Mouse (Mus musculus) intestine, embryonic 14.5 days (tissue): ENCODE results near the gene Tcl1b1. TPM values are rescaled to one million over a fixed set of nuclear protein-coding genes. Genes with fewer than 3 reads are reported as not detected.

Source experiments
- ATAC-seq: fragments of 200-750 bp; cut with Nextera tagmentation; replicated peaks from 2 replicates; pipeline ENCODE4 v1.8.0; 2017; ENCODE audit warnings: low read depth, moderate number of reproducible peaks, moderate TSS enrichment, moderate library complexity; ENCODE audit not compliant: low FRiP score, low TSS enrichment
- DNase-seq: peaks from one replicate; pipeline ENCODE4 v3.0.0-alpha.2; 2018; ENCODE audit warnings: low spot score
- H3K27ac ChIP-seq: fragments of 300-500 bp; sonication (generic); 2 replicates; pipeline ENCODE4 v1.5.1; 2014; ENCODE audit warnings: low read depth, mild to moderate bottlenecking, control low read depth
- H3K27me3 ChIP-seq: fragments of 300-500 bp; sonication (generic); replicated peaks from 2 replicates; pipeline ENCODE4 v1.6.1; 2014; ENCODE audit warnings: low read length, control low read depth; ENCODE audit not compliant: control insufficient read depth, insufficient read depth
- H3K36me3 ChIP-seq: fragments of 300-500 bp; sonication (generic); 2 replicates; pipeline ENCODE4 v1.6.1; 2014; ENCODE audit warnings: low read length, control low read depth; ENCODE audit not compliant: control insufficient read depth, insufficient read depth
- H3K4me1 ChIP-seq: fragments of 300-500 bp; sonication (generic); replicated peaks from 2 replicates; pipeline ENCODE4 v1.6.1; 2014; ENCODE audit warnings: low read length, control low read depth, mixed read lengths; ENCODE audit not compliant: control insufficient read depth, insufficient read depth
- H3K4me2 ChIP-seq: fragments of 300-500 bp; sonication (generic); 2 replicates; pipeline ENCODE4 v1.6.1; 2014; ENCODE audit warnings: low read length
- H3K4me3 ChIP-seq: fragments of 300-500 bp; sonication (generic); 2 replicates; pipeline ENCODE4 v1.5.1; 2014; ENCODE audit warnings: low read depth, low read length, control low read depth, mixed read lengths
- H3K9ac ChIP-seq: fragments of 300-500 bp; sonication (generic); 2 replicates; pipeline ENCODE4 v1.6.1; 2014; ENCODE audit warnings: mild to moderate bottlenecking, low read length
- H3K9me3 ChIP-seq: fragments of 300-500 bp; sonication (generic); 2 replicates; pipeline ENCODE4 v1.6.1; 2016; ENCODE audit warnings: low read length, control low read depth; ENCODE audit not compliant: control insufficient read depth
- WGBS: fragments of 180-500 bp; shearing (Covaris S2); extraction: QIAGEN DNeasy Blood & Tissue Kit; methylation state at CpG from one replicate; pipeline ENCODE4 v1.1.7; 2014; 5-methylcytosine and 5-hydroxymethylcytosine counted together
- polyA plus RNA-seq: library from polyadenylated mRNA; unstranded; fragments of >200 nt; fragmentation: Nextera tagmentation; extraction: Ambion mirVana; gene quantifications from 2 replicates; pipeline ENCODE4 v1.2.1, GENCODE M21; 2014

The Tcl1b1 gene
- polyA plus RNA-seq, 1 experiment from 2014 or later: not detected

DNA sequence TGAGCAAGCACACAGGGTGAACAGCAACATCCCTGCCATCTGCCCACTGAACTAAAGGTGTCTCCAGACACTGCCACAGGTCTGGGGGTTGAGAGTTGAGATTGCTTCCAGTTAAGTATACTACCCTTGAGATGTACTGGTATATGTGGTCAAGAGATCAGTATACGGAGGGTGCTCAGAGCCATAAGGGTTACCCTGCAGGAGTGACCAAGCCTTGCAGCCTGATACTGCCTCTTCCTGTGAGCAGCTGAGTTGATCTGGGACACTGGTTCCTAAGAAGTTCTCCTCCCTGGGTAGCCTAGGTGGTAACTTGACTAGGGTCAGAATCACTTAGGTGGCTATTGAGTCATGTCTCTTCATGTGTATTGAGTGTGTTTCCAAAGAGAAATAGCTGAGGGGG lies 49.0 kb downstream of the Tcl1b1 start:
- DNase-seq: no peak
- H3K9me3 ChIP-seq: no peaks in the 10 kb centered on the region

DNA sequence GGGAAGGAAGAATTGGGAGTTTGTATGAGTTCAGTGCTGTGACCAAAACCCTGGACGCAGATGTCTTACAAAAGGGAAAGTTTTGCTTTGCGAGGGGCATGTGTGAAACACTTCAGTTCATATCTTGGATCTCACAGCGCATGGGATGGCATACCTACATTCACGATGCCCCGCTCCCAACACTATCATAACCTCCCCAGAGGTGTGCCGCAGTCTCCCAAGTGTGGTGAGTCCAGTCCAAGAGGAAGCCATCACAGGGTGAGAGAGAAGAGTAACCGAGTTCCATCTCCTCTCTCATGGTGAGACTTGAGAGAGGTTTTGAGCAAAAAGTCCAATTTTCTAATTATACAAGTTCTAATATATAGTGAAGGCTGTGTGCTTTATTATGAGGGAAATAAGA lies 49.7 kb downstream of the Tcl1b1 start:
- H3K9ac ChIP-seq: no peak overlapping the region
- H3K4me3 ChIP-seq: no peak overlapping the region
- DNase-seq: no peak
- no peaks in the 10 kb centered on the region for H3K27me3 ChIP-seq
- no peak overlapping the region for H3K4me2 ChIP-seq
- H3K36me3 ChIP-seq: no peaks in the 10 kb centered on the region
- WGBS: 90% methylated on average over 7 of the region's 7 CpGs
- H3K27ac ChIP-seq: no peak overlapping the region
- no peak for ATAC-seq
- H3K4me1 ChIP-seq: no peaks in the 10 kb centered on the region
- H3K9me3 ChIP-seq: no peaks in the 10 kb centered on the region

More for the DNA sequence above, 49.0 kb downstream of the Tcl1b1 start:
- ATAC-seq: no peak
- Histone ChIP-seq H3K4me3 (no peak overlapping the region), H3K27ac (no peak overlapping the region), H3K9ac (no peak overlapping the region), H3K4me2 (no peak overlapping the region), H3K36me3 (no peaks in the 10 kb centered on the region), H3K4me1 (no peaks in the 10 kb centered on the region), H3K27me3 (no peaks in the 10 kb centered on the region)
- WGBS: 83% methylated on average over 1 of the region's 1 CpGs

Other genes with a start within 250 kb of the Tcl1b1 start
- 0.08 and 0.31 TPM in 2 replicates for gene Syne3, start 149.9 kb upstream of the Tcl1b1 start, polyA plus RNA-seq
- 190 and 193 TPM in 2 replicates for gene Glrx5, start 127.0 kb upstream of the Tcl1b1 start, polyA plus RNA-seq
- gene Tcl1b2, start 13.7 kb upstream of the Tcl1b1 start, polyA plus RNA-seq: not detected in 2 replicates
- gene Tcl1b5, start 16.7 kb downstream of the Tcl1b1 start, polyA plus RNA-seq: not detected in 2 replicates
- not detected in 2 replicates for gene Tcl1b3, start 31.4 kb downstream of the Tcl1b1 start, polyA plus RNA-seq
- not detected in 2 replicates for gene Tcl1b4, start 42.3 kb downstream of the Tcl1b1 start, polyA plus RNA-seq
- gene Tcl1, start 63.1 kb downstream of the Tcl1b1 start, polyA plus RNA-seq: not detected in 2 replicates
- 0.18 and 0.26 TPM in 2 replicates for gene Tunar, start 174.2 kb downstream of the Tcl1b1 start, polyA plus RNA-seq